Mouse (Mus musculus) embryonic facial prominence, embryonic 10.5 days (tissue): ENCODE results near the gene Bcdin3d. TPM values are rescaled to one million over a fixed set of nuclear protein-coding genes. Genes with fewer than 3 reads are reported as not detected.
A peak's percentile ranks its signal among the peaks of the same experiment; 100 is the strongest.

Source experiments
- DNase-seq: peaks from one replicate; pipeline ENCODE4 v3.0.0-alpha.2; 2017; ENCODE audit warnings: low spot score
- H3K27ac ChIP-seq: fragments of 300-500 bp; sonication (generic); replicated peaks from 2 replicates; pipeline ENCODE4 v1.5.1; 2016; ENCODE audit warnings: mild to moderate bottlenecking
- H3K27me3 ChIP-seq: fragments of 300-500 bp; sonication (generic); replicated peaks from 2 replicates; pipeline ENCODE4 v1.6.1; 2016; ENCODE audit warnings: low read depth, mild to moderate bottlenecking; ENCODE audit not compliant: poor library complexity, severe bottlenecking
- H3K36me3 ChIP-seq: fragments of 300-500 bp; sonication (generic); replicated peaks from 2 replicates; pipeline ENCODE4 v1.6.1; 2016; ENCODE audit warnings: mild to moderate bottlenecking, moderate library complexity
- H3K4me1 ChIP-seq: fragments of 300-500 bp; sonication (generic); 2 replicates; pipeline ENCODE4 v1.6.1; 2016
- H3K4me3 ChIP-seq: fragments of 300-500 bp; sonication (generic); 2 replicates; pipeline ENCODE4 v1.5.1; 2016; ENCODE audit warnings: mild to moderate bottlenecking, moderate library complexity
- H3K9me3 ChIP-seq: fragments of 300-500 bp; sonication (generic); 2 replicates; pipeline ENCODE4 v1.6.1; 2016; ENCODE audit warnings: mild to moderate bottlenecking
- WGBS: fragments of 180-500 bp; shearing (Covaris S2); methylation state at CpG from one replicate; pipeline ENCODE4 v1.1.7; 2016; 5-methylcytosine and 5-hydroxymethylcytosine counted together
- polyA plus RNA-seq: library from polyadenylated mRNA; unstranded; fragments of >200 nt; fragmentation: Nextera tagmentation; extraction: Ambion mirVana; gene quantifications from 2 replicates; pipeline ENCODE4 v1.2.1, GENCODE M21; 2016

The Bcdin3d gene
- polyA plus RNA-seq, 1 experiment from 2014 or later = 16.0 TPM

DNA sequence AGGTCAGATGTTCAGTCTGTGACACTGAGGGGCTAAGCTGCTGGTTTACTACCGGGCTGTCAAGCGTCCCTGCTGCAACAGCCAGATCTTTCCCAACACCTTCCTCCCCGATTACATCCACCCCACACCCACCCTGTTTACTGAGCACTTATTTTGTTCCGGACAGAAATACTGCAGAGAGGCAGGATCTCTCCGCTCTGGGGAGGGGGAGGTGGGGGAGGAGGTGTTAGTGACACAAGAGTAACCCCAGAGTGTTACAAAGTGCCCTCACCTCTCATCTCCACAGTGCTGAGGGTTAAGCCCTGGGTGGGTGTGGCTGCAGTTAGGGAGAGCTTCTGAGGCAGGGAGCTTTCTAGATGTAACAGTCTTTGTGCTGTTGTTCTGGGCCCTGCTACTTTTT, 25.8 kb upstream of the Bcdin3d start:
- H3K9me3 ChIP-seq = no peaks in the 10 kb centered on the region
- H3K4me3 ChIP-seq = no peak overlapping the region
- peaks cover 67% of the 10 kb centered on the region for H3K4me1 ChIP-seq
- no peak overlapping the region; the same call in 1 of the 2 replicates for H3K27ac ChIP-seq
- no peak for DNase-seq
- H3K27me3 ChIP-seq = peaks cover 62% of the 10 kb centered on the region
- H3K36me3 ChIP-seq = no peaks in the 10 kb centered on the region
- 58% methylated on average over 5 of the region's 5 CpGs for WGBS

DNA sequence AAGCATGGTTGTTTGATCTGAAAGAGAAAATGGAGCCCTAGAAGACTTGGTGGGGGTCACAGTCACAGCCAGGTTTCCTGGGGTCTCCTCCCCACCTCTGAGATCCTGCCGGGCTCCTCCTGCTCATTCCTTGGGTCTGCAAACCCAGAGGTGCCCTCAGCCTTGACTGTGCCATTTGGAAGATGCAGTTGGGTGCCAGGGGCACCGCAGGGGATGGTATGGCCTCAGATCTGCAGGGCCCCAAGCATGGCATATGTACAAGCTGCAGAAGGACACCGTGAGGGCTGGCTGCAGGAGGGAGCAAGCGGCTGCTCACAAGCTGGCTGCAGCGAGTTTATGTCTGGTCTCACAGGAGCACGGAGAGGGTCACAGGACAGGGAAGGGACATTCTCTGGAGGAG, 25.2 kb upstream of the Bcdin3d start:
- no peaks in the 10 kb centered on the region for H3K9me3 ChIP-seq
- no peak overlapping the region for H3K4me3 ChIP-seq
- no peaks in the 10 kb centered on the region for H3K36me3 ChIP-seq
- H3K27me3 ChIP-seq = peaks cover 61% of the 10 kb centered on the region
- WGBS = 57% methylated on average over 6 of the region's 6 CpGs
- DNase-seq = no peak
- H3K27ac ChIP-seq = no peak overlapping the region
- peaks cover 61% of the 10 kb centered on the region for H3K4me1 ChIP-seq

DNA sequence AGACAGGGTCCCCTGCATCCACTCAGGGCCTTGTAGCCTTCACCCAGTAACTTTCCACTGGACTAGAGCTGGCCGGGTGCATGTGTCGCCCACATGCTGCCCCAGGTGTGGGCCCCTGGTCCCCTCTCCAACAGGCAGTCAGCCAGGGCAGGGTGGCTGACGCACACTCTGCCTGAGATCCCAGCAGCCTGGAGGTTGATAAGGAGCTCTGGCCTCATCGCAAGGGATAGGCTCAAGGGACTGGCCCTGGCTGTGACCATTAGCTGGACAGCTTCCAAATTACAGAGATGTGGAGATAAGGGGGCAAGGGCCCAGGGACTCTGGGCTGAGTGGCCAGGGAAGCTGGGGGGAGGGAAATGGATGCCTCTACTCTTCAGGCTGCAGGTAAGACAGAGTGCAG, 24.3 kb upstream of the Bcdin3d start:
- 82% methylated on average over 4 of the region's 4 CpGs for WGBS
- Histone ChIP-seq H3K4me1 (peaks cover 54% of the 10 kb centered on the region), H3K36me3 (no peaks in the 10 kb centered on the region), H3K27ac (no peak overlapping the region), H3K27me3 (peaks cover 61% of the 10 kb centered on the region), H3K4me3 (no peak overlapping the region), H3K9me3 (no peaks in the 10 kb centered on the region)
- DNase-seq = no peak

DNA sequence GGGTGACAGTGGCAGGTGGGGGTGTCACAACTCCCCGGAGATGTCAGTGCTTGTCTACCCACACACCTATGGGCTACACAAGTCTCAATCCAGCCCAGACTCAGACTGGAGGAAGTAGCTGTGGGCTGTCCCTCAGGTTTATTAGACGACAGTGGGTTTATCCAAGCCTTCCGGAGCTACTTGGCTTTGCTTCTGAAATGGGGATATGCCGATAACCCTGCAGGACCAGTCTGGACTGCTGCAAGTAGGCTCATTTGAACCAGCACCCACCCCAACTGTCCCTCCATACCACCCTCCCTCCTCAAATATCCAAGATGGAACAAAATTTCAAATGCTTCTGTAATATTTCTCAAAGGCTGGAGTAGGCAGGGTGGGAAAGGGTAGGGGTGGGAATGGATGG, 23.8 kb upstream of the Bcdin3d start:
- Histone ChIP-seq H3K27ac (no peak overlapping the region), H3K4me3 (no peak overlapping the region), H3K4me1 (peaks cover 50% of the 10 kb centered on the region), H3K27me3 (peaks cover 65% of the 10 kb centered on the region), H3K36me3 (no peaks in the 10 kb centered on the region), H3K9me3 (no peaks in the 10 kb centered on the region)
- 87% methylated on average over 4 of the region's 4 CpGs for WGBS
- DNase-seq = no peak

DNA sequence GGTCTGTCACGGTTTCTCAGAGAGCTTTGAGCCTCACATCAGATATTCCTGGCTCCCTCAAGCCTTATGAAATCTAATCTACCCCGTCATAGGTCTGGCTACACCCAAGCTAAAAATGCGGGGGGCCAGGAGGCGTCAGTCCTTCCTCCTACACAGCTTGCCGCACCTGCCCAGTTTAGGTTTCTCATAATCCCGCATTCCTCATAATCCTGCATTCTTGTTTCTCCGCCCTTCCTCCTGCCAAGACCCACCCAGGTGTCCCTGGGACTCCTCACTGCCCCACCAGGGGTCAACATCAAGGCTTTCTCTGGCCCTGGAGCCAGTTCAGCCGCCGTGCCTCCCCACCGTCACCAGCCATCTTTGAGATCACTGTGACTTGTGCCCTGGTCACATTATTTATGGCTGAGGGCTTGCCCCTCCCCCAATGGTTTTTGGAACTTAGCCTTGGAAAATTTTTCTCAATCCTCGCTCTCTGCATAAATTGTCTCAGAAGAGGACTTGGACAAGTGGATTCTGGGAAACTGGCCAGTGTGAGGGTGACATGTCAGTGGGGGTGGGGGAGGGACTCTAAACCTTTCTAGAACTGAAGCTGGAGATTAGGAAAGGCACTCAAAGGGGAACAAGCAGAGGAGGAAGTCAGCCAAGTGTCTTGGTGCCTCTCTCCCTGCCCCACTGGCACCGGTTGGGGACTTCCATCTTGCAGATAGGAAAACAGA, 23.2 kb upstream of the Bcdin3d start:
- 58% methylated on average over 12 of the region's 12 CpGs for WGBS
- Histone ChIP-seq H3K4me3 (no peak overlapping the region), H3K36me3 (no peaks in the 10 kb centered on the region), H3K27me3 (peaks cover 68% of the 10 kb centered on the region), H3K27ac (no peak overlapping the region), H3K4me1 (peaks cover 43% of the 10 kb centered on the region), H3K9me3 (no peaks in the 10 kb centered on the region)
- DNase-seq = no peak

DNA sequence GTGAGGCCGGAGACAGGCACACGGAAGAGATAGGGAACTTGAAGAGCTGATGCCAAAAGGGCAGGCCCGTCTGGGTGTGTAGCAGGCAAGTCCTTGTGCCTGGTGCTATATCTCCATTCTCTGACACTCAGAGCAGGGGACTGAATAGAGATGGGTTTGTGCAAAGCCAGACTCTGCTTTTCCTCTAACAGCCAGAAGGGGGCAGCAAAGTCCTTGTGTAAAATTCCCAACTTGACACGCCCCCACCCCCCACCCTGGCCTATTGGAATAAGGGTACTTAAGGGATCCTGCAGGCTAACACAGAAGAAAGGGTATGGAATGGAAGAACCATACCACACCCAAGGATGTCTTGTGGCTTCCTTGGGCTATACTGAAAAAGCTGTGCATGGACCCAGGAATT, 22.5 kb upstream of the Bcdin3d start:
- peak; percentile 76 for DNase-seq
- Histone ChIP-seq H3K4me1 (peaks cover 37% of the 10 kb centered on the region), H3K27ac (no peak overlapping the region), H3K36me3 (no peaks in the 10 kb centered on the region), H3K27me3 (peaks cover 68% of the 10 kb centered on the region), H3K9me3 (no peaks in the 10 kb centered on the region), H3K4me3 (no peak overlapping the region)
- WGBS = 10% methylated on average over 4 of the region's 4 CpGs

DNA sequence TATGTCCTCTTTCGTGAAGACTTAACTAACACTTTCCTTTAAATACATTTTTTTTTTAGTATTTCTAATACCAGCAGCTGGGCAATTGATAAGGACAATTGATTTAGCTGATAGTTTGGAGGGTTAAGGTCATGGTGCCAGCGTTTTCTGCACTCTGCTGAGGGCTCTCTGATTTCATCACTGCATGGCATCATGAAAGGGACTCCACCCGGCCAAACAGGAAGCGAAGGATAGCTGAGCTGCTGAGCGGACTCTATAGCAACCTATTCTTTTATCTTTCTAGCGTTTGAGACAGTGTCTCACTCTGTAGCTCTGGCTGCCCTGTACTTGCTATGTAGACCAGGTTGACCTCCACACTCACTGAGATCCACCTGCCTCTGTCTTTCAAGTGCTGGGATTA, 10.2 kb upstream of the Bcdin3d start:
- no peaks in the 10 kb centered on the region for H3K36me3 ChIP-seq
- WGBS = 75% methylated on average over 6 of the region's 6 CpGs
- no peaks in the 10 kb centered on the region for H3K9me3 ChIP-seq
- H3K4me1 ChIP-seq = no peaks in the 10 kb centered on the region
- DNase-seq = no peak
- no peaks in the 10 kb centered on the region for H3K27me3 ChIP-seq
- H3K4me3 ChIP-seq = no peak overlapping the region
- H3K27ac ChIP-seq = no peak overlapping the region

DNA sequence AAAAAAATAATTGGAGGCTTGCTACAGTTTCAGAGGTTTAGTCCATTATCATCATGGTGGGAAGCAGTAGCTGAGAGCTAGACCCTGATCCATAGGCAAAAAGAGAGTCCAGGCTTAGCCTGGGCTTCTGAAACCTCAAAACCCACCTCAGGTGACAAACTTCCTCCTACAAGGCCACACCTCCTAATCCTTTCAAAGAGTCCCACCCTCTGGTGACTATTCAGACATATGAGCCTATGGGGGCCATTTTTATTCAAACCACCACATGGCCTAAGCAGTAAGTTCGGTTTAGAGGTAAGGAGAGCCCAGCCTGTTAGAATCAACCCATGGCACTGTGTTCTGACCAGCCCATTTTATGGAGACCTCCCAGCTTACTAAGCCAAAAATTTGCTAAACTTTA, 1.3 kb upstream of the Bcdin3d start:
- H3K4me1 ChIP-seq = peaks cover 17% of the 10 kb centered on the region
- peaks cover 10% of the 10 kb centered on the region for H3K36me3 ChIP-seq
- no peak overlapping the region for H3K27ac ChIP-seq
- H3K27me3 ChIP-seq = no peaks in the 10 kb centered on the region
- 74% methylated on average over 1 of the region's 1 CpGs for WGBS
- 0 out of 2 replicates have a peak, but pooled peaks cover under 1% of the 10 kb centered on the region for H3K9me3 ChIP-seq
- no peak overlapping the region for H3K4me3 ChIP-seq
- DNase-seq = no peak

DNA sequence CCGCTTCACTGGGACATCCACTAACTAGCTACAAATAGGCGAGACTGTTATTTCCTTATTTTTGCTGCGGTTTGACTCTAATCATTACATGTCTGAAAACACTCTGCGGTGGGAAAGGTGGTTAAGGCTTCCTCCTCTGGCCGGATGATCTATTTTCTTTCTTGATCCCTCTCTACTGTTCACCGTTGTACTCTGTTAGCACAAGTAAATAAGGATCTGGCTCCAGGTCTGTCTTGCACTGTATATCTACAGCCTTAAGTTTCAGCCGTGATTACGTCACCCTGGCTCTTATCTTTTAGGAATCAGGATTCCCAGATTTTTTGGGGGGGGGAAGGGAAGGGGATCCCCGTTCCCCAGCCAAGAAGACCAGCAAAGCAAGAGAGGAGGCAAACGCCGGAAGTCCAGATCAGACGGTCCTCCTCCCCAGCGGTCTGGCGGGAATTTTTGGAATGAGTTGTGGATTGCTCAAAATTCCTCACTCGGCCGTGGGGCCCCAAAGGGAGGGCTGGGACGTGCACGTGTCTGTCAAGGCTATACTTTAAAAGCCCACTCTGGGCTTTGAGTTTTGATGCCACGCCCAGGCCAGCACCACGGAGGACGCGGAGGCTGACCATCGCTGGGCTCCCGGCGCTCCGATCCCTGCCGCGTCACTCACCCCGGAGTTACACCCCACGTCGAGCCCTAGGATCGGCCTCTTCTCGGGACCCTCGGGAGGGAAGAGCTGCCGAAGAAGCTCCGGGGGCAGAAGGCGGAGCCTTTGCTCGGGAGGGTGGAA, 542 bp downstream of the Bcdin3d start:
- peak; percentile 81 for DNase-seq
- Histone ChIP-seq H3K27ac (peak overlapping the region; percentile 96), H3K36me3 (peaks cover 29% of the 10 kb centered on the region), H3K4me1 (peaks cover 17% of the 10 kb centered on the region), H3K4me3 (peak overlapping the region; percentile 86), H3K27me3 (no peaks in the 10 kb centered on the region), H3K9me3 (peaks cover 9% of the 10 kb centered on the region; the same call in 1 of the 2 replicates)
- WGBS = 7% methylated on average over 38 of the region's 38 CpGs

DNA sequence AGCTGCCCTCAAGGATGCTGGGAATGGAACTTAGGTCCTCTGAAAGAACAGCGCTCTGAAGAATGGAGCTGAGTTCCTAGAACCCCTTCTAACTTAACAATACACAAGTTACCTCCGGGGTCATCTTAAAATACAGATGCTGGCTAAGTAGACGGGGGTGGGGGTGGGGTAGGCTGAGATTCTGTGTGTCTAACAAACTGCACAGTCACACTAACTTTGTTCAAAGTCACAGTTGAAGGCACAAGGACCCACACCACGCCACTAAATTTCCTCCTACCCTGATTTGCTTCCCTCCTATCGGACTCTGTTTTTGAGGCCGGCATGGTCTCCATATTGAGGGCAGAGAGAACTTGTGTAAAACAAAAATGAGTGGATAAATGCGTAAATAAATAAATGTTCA, 1.6 kb downstream of the Bcdin3d start:
- peaks cover 9% of the 10 kb centered on the region; the same call in 1 of the 2 replicates for H3K9me3 ChIP-seq
- no peak for DNase-seq
- no peak overlapping the region for H3K27ac ChIP-seq
- WGBS = 93% methylated on average over 7 of the region's 7 CpGs
- H3K27me3 ChIP-seq = no peaks in the 10 kb centered on the region
- H3K4me3 ChIP-seq = no peak overlapping the region; the same call in 1 of the 2 replicates
- H3K4me1 ChIP-seq = peaks cover 17% of the 10 kb centered on the region
- H3K36me3 ChIP-seq = peaks cover 37% of the 10 kb centered on the region

DNA sequence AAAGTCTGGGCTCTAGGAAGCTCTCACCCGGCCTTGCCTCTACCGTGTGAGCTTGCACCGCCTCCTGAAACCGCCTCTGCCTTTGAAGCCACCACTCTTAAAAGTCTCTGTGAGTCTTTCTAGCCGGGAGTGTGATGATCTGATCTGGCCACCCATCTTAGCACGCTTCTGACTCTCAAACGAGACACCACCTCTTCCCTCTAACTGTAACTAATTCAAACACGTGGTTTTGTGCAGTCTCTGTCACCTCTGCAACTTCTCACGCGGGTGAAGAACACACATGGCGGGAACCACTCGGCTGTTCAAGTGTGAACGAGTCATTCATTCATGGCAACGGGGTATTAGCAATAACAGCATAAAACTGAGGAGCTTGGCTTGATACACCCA, 2.9 kb downstream of the Bcdin3d start:
- DNase-seq = no peak
- Histone ChIP-seq H3K9me3 (peaks cover 9% of the 10 kb centered on the region; the same call in 1 of the 2 replicates), H3K27me3 (no peaks in the 10 kb centered on the region), H3K36me3 (peaks cover 40% of the 10 kb centered on the region), H3K4me1 (peaks cover 17% of the 10 kb centered on the region), H3K27ac (no peak overlapping the region), H3K4me3 (no peak overlapping the region)
- WGBS = 85% methylated on average over 14 of the region's 14 CpGs

DNA sequence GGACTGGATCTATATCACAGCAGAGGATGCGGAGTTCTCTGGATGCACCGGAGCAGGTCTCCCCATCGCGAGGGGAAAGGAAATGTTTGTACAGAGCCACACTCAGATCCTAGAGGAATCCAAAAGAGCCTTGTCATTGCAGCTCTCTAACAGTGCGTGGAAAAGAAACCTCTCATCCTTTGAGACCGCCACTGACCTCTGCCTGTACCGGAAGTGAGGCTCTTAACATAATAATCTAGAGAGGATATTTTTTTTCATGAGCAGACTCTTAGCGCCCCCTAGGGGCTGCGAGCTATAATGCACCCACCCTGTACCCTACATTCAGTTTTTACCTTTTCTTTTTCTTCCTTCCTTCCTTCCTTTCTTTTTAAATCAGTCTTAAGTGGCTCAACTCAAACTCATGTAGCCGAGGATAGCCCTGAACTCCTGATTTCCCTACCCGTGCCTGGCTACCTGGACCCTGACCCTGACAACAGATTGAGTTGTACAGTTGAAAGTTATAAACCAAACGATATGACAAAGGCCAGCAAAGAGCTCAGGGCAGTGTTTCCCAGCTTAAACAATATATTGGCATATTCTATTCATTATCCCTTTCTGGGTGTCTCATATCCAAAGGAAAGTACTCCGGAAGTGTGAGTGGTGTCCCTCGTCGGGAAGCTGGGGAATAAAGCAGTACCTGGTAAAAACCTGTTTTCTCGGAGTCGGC, 3.4 kb downstream of the Bcdin3d start:
- peaks cover 19% of the 10 kb centered on the region for H3K4me1 ChIP-seq
- DNase-seq = peak; percentile 58
- no peak overlapping the region for H3K27ac ChIP-seq
- H3K36me3 ChIP-seq = peaks cover 40% of the 10 kb centered on the region
- H3K4me3 ChIP-seq = peak overlapping the region; percentile 8; the same call in 1 of the 2 replicates
- WGBS = 65% methylated on average over 17 of the region's 17 CpGs
- H3K9me3 ChIP-seq = peaks cover 9% of the 10 kb centered on the region; the same call in 1 of the 2 replicates
- no peaks in the 10 kb centered on the region for H3K27me3 ChIP-seq
